Mouse (Mus musculus): ENCODE measurements around the gene Hjurp. TPM values are rescaled to one million over a fixed set of nuclear protein-coding genes. Genes with fewer than 3 reads are reported as not detected.
A peak's percentile ranks its signal among the peaks of the same experiment; 100 is the strongest.

Gene Hjurp
- polyA plus RNA-seq, 1 experiment from 2014 or later, result 107 TPM

DNA sequence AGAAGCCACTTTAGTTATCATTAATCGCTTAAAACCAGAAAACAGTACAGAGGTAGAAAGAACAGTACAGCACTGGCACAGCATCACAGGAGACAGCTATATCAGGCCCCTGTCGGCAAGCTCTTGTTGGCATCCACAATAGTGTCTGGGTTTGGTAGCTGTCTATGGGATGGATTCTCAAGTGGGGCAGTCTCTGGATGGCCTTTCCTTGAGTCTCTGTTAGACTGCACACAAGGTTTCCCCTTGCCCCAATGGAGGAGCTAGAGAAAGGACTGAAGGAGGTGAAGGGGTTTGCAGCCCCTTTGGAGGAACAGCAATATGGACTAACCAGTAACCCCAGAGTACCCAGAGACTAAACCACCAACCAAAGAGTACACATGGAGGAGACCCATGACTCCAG is 14.6 kb upstream of the Hjurp start:
- Histone ChIP-seq H3K36me3 (no peaks in the 10 kb centered on the region), H3K9ac (replicated peaks) (no peak overlapping the region), H3K27ac (no peak overlapping the region), H3K4me1 (replicated peaks) (no peaks in the 10 kb centered on the region), H3K27me3 (no peaks in the 10 kb centered on the region), H3K4me3 (replicated peaks) (no peak overlapping the region), H3K4me2 (replicated peaks) (no peak overlapping the region), H3K9me3 (peaks cover 65% of the 10 kb centered on the region)
- 54% methylated on average over 2 of the region's 2 CpGs for WGBS
- ATAC-seq, result no peak

DNA sequence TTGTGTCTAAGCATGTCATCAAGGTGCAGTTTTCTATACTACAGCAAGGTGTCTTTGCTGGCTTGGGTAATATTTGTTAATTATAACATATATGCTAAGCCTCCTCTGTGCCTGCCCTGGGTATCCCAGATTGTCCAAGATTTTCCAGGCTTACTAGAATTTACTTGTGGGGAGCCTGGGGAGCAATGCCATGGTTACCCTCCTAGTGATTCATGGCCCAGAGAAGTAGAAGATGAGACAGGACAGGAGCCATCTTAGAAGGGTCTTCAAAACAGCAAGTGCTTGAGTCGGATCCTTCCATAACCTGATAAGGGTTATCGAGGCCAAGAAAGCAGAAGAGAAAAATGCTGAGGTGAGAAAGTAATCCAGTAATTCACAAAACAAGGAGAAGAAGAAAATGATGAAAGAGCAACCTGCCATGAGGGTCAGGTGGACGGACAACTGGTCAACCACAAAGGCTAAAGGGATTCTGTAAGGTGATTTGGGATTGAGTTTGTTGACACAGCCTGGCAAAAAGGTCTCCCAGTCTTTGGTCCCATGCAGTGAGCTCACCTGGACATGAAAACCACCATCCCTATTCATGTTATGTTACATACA is 14.1 kb upstream of the Hjurp start:
- H3K27me3 ChIP-seq, result no peaks in the 10 kb centered on the region
- no peaks in the 10 kb centered on the region for H3K36me3 ChIP-seq
- H3K9me3 ChIP-seq, result peaks cover 69% of the 10 kb centered on the region
- 64% methylated on average over 3 of the region's 3 CpGs for WGBS
- H3K4me2 ChIP-seq (replicated peaks), result no peak overlapping the region
- no peaks in the 10 kb centered on the region for H3K4me1 ChIP-seq (replicated peaks)
- no peak overlapping the region for H3K9ac ChIP-seq (replicated peaks)
- H3K27ac ChIP-seq, result no peak overlapping the region
- H3K4me3 ChIP-seq (replicated peaks), result no peak overlapping the region
- ATAC-seq, result no peak

DNA sequence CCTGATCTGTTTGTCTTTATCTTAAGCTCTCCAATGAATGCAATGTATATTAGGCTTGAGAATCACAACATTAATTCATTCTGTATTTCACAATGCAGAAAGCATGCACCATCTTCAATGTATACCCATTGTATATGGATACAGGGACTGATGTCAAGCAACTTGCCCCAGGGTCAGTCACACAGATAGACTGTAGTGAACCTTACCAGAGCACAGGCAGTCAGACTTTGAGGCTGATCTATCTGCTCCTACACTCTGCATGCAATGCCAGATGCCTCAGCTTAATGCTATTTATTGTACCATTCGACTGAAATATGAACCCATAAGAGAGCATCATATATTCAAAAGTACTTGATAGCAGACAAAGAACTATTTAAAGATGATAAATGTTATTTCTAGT is 13.1 kb upstream of the Hjurp start:
- H3K4me3 ChIP-seq (replicated peaks), result no peak overlapping the region
- no peaks in the 10 kb centered on the region for H3K4me1 ChIP-seq (replicated peaks)
- H3K4me2 ChIP-seq (replicated peaks), result no peak overlapping the region
- 66% methylated on average over 1 of the region's 1 CpGs for whole genome bisulfite sequencing
- ATAC-seq, result no peak
- no peak overlapping the region for H3K9ac ChIP-seq (replicated peaks)
- H3K27me3 ChIP-seq, result no peaks in the 10 kb centered on the region
- H3K9me3 ChIP-seq, result peaks cover 68% of the 10 kb centered on the region
- no peaks in the 10 kb centered on the region for H3K36me3 ChIP-seq
- H3K27ac ChIP-seq, result no peak overlapping the region

DNA sequence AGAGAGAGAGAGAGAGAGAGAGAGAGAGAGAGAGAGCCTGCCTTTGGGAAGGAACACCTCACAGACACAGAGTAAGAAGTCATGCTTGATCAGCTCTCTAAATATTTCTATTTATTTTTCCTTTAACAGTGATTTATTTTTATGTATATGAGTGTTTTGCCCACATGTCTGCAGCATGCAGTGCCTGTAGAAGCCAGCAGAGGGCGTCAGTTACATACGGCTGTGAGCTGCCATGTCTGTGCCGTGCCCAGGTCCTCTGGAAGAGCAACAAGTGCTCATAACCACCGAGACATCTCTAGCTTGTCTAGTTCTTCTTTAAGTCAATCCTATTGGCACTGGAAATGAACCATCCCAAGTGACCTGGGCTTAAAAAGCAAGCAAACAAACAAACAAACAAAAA is 12.5 kb upstream of the Hjurp start:
- H3K4me1 ChIP-seq (replicated peaks), result no peaks in the 10 kb centered on the region
- H3K27ac ChIP-seq, result no peak overlapping the region
- H3K9ac ChIP-seq (replicated peaks), result no peak overlapping the region
- WGBS, result 42% methylated on average over 4 of the region's 4 CpGs
- H3K27me3 ChIP-seq, result no peaks in the 10 kb centered on the region
- H3K4me2 ChIP-seq (replicated peaks), result no peak overlapping the region
- no peaks in the 10 kb centered on the region for H3K36me3 ChIP-seq
- H3K9me3 ChIP-seq, result peaks cover 68% of the 10 kb centered on the region
- no peak overlapping the region for H3K4me3 ChIP-seq (replicated peaks)
- ATAC-seq, result no peak

DNA sequence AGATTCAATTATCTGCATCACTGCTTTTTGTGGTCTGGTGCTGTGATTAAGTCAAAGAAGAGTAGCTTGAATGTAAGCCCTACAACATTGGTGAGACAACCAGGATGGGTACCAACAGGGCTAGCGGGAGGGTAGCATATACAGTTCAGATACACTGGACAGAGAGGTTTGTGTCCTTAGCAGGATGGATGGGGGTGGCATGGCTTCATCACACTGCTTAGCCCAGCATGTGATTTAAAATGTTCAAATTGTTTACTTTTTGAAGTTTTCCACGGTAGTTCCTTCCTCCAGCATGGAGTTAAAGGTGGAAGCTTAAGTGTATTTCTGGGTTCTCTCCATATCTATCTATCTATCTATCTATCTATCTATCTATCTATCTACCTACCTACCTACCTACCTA is 11.7 kb upstream of the Hjurp start:
- Histone ChIP-seq H3K27me3 (no peaks in the 10 kb centered on the region), H3K9ac (replicated peaks) (no peak overlapping the region), H3K4me3 (replicated peaks) (no peak overlapping the region), H3K36me3 (no peaks in the 10 kb centered on the region), H3K4me1 (replicated peaks) (no peaks in the 10 kb centered on the region), H3K27ac (no peak overlapping the region), H3K9me3 (peaks cover 70% of the 10 kb centered on the region), H3K4me2 (replicated peaks) (no peak overlapping the region)
- no peak for ATAC-seq
- WGBS, result 51% methylated on average over 2 of the region's 2 CpGs

DNA sequence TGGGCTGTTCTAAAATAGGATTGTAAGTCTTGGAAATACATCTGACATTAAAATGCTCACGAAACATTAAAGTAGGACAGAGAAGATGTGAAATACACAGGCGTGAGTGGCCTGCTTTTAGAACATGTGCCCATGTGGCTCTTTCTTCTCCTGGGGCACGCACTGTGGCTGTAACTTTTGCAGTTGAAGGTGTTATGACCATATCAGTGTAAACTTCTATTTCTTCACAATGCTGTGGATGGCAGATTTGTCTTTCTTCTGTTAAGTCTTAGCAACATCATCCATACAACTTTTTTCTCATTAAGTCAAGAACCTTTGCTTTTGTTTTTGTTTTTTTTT is 11.3 kb upstream of the Hjurp start:
- H3K27ac ChIP-seq, result no peak overlapping the region
- no peak overlapping the region for H3K4me3 ChIP-seq (replicated peaks)
- no peak overlapping the region for H3K9ac ChIP-seq (replicated peaks)
- H3K9me3 ChIP-seq, result peaks cover 73% of the 10 kb centered on the region
- H3K27me3 ChIP-seq, result no peaks in the 10 kb centered on the region
- 77% methylated on average over 3 of the region's 3 CpGs for WGBS
- ATAC-seq, result no peak
- H3K4me1 ChIP-seq (replicated peaks), result no peaks in the 10 kb centered on the region
- no peak overlapping the region for H3K4me2 ChIP-seq (replicated peaks)
- no peaks in the 10 kb centered on the region for H3K36me3 ChIP-seq

DNA sequence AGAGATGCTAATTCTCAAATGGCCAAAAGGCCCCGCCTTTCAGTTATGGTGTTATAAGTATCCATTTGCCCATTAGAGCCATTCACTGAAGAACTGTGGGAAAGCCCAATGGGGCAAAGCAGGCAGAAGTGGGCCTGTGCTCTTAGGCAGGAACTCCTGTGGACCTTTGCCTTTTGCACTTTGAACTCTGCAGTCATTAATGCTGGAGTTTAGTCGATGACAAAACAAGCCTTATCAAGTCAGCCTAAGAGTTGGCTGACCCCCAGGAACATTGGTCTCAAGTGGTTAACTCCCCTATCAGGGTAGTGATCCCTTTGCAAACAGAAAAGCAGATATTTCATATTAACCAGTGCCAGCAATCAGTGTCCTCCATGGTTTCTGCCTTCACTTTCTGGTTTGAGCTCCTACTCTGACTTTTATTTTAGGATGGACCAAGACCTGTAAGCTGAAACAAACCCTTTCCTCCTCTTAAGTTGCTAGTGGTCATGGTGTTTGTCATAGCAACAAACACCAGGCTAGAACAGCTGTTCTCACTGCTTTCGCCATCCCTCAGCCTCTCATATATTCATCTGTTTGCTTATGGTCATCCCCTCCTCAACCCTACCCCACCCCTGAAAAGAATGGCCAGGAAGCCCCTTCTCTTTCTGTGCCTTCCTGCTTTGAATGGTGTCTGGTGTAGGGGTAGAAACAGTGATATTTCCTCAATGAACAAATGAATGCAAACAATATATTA is 10.8 kb upstream of the Hjurp start:
- H3K9me3 ChIP-seq, result peaks cover 78% of the 10 kb centered on the region
- 44% methylated on average over 3 of the region's 3 CpGs for WGBS

DNA sequence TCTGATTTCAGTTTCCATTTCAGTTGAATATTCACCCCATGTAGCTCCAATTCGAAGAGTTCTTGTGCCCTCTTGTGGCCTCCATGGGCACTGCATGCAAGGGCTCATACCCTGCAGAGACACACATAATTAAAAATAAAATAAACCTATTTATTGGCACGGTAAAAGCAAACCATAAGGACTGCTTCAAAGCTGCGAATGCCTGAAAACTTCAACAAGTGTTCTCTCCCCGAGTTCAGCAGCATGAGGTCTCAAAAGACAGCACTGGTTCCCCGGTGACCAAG is 10.2 kb upstream of the Hjurp start:
- no peak for ATAC-seq
- Histone ChIP-seq H3K4me3 (replicated peaks) (no peak overlapping the region), H3K36me3 (no peaks in the 10 kb centered on the region), H3K9ac (replicated peaks) (no peak overlapping the region), H3K27me3 (no peaks in the 10 kb centered on the region), H3K9me3 (peaks cover 83% of the 10 kb centered on the region), H3K4me2 (replicated peaks) (no peak overlapping the region), H3K4me1 (replicated peaks) (no peaks in the 10 kb centered on the region), H3K27ac (no peak overlapping the region)
- 37% methylated on average over 5 of the region's 5 CpGs for WGBS

More for the DNA sequence above, 10.8 kb upstream of the Hjurp start:
- H3K4me2 ChIP-seq (replicated peaks), result no peak overlapping the region
- no peaks in the 10 kb centered on the region for H3K27me3 ChIP-seq
- ATAC-seq, result no peak
- no peak overlapping the region for H3K9ac ChIP-seq (replicated peaks)
- no peaks in the 10 kb centered on the region for H3K36me3 ChIP-seq
- no peak overlapping the region for H3K4me3 ChIP-seq (replicated peaks)
- H3K27ac ChIP-seq, result no peak overlapping the region
- H3K4me1 ChIP-seq (replicated peaks), result no peaks in the 10 kb centered on the region

DNA sequence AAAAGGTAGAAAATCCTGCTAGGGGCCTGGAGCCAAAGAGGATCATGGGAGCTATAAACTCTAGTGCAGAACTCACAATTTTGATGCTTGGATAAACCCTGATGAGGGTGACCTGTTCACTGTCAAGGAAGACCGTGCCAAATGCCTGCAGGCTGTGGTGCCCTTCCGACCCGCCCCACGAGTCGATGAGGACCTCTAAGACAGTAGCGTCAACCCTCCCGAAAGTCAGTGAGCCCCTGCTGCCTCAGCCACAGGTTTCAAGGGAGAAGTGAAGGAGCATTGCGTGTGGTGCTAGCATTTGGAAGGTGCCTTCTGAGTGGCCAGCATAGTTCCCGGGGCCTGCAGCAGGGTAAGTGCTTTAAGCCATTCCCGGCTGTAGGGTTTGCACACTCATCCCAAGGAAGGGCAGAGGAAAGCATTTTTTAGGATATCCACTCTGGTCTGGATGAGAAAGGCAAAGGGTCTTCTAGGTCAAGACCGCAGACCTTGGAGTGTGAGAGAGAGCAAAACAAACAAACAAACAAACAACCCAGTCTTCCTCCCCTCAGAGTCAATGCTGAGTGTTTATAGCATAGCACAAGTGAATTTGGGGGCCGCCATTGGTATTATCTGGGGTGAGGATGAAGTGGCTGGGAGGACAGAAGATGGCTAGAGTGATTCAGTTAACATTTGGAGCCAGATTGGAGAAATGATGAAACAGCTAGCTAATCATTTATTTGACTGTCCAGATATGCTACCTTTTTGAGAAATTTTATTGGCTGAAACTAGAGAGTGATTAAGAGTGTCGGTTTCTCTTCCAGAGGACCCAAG is 9.7 kb upstream of the Hjurp start:
- no peak overlapping the region for H3K4me2 ChIP-seq (replicated peaks)
- 76% methylated on average over 13 of the region's 13 CpGs for WGBS
- H3K4me1 ChIP-seq (replicated peaks), result no peaks in the 10 kb centered on the region
- no peaks in the 10 kb centered on the region for H3K27me3 ChIP-seq
- no peak overlapping the region for H3K27ac ChIP-seq
- no peaks in the 10 kb centered on the region for H3K36me3 ChIP-seq
- H3K9ac ChIP-seq (replicated peaks), result no peak overlapping the region
- peaks cover 82% of the 10 kb centered on the region for H3K9me3 ChIP-seq
- no peak for ATAC-seq
- no peak overlapping the region for H3K4me3 ChIP-seq (replicated peaks)

DNA sequence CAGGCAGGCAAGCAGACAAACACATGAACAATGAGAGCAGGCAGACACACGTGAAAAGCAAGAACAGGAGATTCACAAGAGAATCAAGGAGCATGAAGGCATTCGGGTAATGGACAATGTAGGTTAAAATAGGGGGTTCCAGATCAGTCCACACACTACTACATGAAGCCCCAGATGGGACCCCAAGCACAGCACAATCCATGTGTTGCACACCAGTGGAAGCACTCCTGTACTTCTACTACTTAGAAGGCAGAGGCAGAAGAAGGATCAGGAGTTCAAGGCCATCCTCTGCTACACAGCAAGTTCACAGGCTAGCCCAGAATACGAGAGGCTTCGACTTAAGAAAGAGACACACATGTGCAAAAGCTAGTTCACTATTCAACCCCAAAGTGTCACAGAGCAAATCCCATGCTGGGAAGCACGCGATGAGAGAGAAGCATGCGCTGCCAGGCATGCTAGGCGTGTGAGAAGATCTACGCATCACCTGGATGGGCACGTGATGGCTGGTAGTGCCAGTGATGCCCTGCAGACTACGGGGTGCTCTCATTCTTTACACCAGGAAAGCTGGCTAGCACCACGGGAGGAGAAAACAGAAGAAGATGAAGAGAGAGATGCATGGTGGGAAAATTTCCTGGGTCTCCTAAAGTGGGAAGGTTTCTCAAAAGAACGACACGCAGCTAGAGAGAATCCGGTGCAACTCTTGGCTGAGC is 8.9 kb upstream of the Hjurp start:
- WGBS, result 83% methylated on average over 15 of the region's 15 CpGs
- H3K9me3 ChIP-seq, result peaks cover 79% of the 10 kb centered on the region

DNA sequence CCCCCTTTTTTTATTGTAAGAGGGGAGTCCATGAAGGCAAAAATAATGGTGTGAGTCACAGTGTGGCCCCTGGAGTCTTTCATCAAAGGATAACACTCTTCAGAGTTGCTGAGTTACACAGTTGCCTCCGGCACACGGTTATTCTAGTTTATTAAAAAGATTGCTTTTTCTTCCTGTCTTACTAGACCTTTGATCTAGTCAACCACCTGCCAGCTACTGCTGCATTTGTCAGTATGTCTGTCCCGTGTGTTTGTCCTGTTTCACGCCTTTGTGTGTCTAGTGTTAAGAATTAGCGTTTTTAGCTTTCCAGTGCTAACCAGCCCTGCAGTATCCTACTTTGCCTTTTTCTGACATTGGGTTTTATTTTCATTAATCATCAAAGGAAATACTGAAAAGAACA is 8.2 kb upstream of the Hjurp start:
- Histone ChIP-seq H3K4me2 (replicated peaks) (no peak overlapping the region), H3K27ac (no peak overlapping the region), H3K27me3 (no peaks in the 10 kb centered on the region), H3K9me3 (peaks cover 75% of the 10 kb centered on the region), H3K36me3 (no peaks in the 10 kb centered on the region), H3K4me1 (replicated peaks) (no peaks in the 10 kb centered on the region), H3K9ac (replicated peaks) (no peak overlapping the region), H3K4me3 (replicated peaks) (no peak overlapping the region)
- 71% methylated on average over 5 of the region's 5 CpGs for WGBS
- ATAC-seq, result no peak

More for the DNA sequence above, 8.9 kb upstream of the Hjurp start:
- ATAC-seq, result no peak
- Histone ChIP-seq H3K27me3 (no peaks in the 10 kb centered on the region), H3K4me1 (replicated peaks) (no peaks in the 10 kb centered on the region), H3K36me3 (no peaks in the 10 kb centered on the region), H3K9ac (replicated peaks) (no peak overlapping the region), H3K4me2 (replicated peaks) (no peak overlapping the region), H3K4me3 (replicated peaks) (no peak overlapping the region), H3K27ac (no peak overlapping the region)

DNA sequence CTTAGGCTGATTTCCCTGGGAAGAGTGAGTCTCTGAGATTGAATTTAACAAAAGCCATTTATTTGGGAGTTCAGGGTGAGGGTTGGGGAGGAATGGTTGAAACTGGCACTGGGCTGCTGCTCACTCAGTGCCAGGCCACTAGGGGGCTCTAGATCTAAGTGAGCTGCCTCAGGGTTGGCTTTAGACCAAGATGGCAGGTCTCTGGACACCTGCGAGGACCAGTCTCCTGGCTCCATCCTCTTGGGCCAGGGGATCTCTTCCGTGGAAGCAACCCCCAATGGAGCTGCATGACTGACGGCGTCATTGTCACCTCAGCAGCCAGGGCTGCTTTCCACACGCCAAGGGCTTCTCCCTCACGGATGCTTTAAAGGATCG is 7.5 kb upstream of the Hjurp start:
- 64% methylated on average over 7 of the region's 7 CpGs for whole genome bisulfite sequencing
- Histone ChIP-seq H3K27me3 (no peaks in the 10 kb centered on the region), H3K4me3 (replicated peaks) (no peak overlapping the region), H3K9me3 (peaks cover 68% of the 10 kb centered on the region), H3K4me2 (replicated peaks) (no peak overlapping the region), H3K36me3 (no peaks in the 10 kb centered on the region), H3K27ac (no peak overlapping the region), H3K4me1 (replicated peaks) (no peaks in the 10 kb centered on the region), H3K9ac (replicated peaks) (no peak overlapping the region)
- peak; percentile 15 for ATAC-seq
